8 mouse cellular contexts compared by ENCODE assay signal in genomic region chr2:158359757-158360620, GRCm38 (mm10). TPM values are rescaled to one million over a fixed set of nuclear protein-coding genes. Genes with fewer than 3 reads are reported as not detected.
DNase-seq lines count a peak whose midpoint lies in the region; ATAC-seq and TF ChIP-seq lines count a peak whose summit lies in the region.

No protein-coding gene starts in this region.

- peaks cover 28% of the 10 kb centered on the region for H3K36me3 ChIP-seq in embryonic facial prominence, embryonic 11.5 days (replicated peaks; ENCODE audit: control insufficient read depth, insufficient read depth, low read depth, low read length)
- H3K36me3 ChIP-seq in intestine, postnatal 0 days (ENCODE audit: control insufficient read depth, insufficient read depth): peaks cover 43% of the 10 kb centered on the region
- peaks cover 53% of the 10 kb centered on the region for H3K36me3 ChIP-seq in midbrain, embryonic 14.5 days (ENCODE audit: control insufficient read depth, insufficient read depth, low read length)

- no peaks in the 10 kb centered on the region for H3K9me3 ChIP-seq in embryonic facial prominence, embryonic 11.5 days (replicated peaks; ENCODE audit: control insufficient read depth, low read length)
- H3K9me3 ChIP-seq in intestine, postnatal 0 days (ENCODE audit: control insufficient read depth): no peaks in the 10 kb centered on the region
- no peaks in the 10 kb centered on the region for H3K9me3 ChIP-seq in midbrain, embryonic 14.5 days (ENCODE audit: control insufficient read depth, low read length)

- no peak for TF ChIP-seq CTCF in intestine, postnatal 0 days (IDR thresholded peaks at IDR 0.05; ENCODE audit: low read depth)

- H3K27ac ChIP-seq in embryonic facial prominence, embryonic 11.5 days (replicated peaks; ENCODE audit: low read depth, low read length): no peak overlapping the region; the same call in 1 of the 2 replicates
- H3K27ac ChIP-seq in intestine, postnatal 0 days (ENCODE audit: low read depth, low read length): no peak overlapping the region; the same call in 1 of the 2 replicates
- no peak overlapping the region for H3K27ac ChIP-seq in midbrain, embryonic 14.5 days (replicated peaks; ENCODE audit: low read depth, low read length)

- peak overlapping the region; percentile 97 for H3K9ac ChIP-seq in embryonic facial prominence, embryonic 11.5 days (replicated peaks; ENCODE audit: low read length)
- H3K9ac ChIP-seq in intestine, postnatal 0 days (ENCODE audit: low read depth, low read length): peak overlapping the region; percentile 69
- H3K9ac ChIP-seq in midbrain, embryonic 14.5 days (replicated peaks; ENCODE audit: low read length): peak overlapping the region; percentile 82

- peak overlapping the region; percentile 75 for H3K4me2 ChIP-seq in embryonic facial prominence, embryonic 11.5 days (ENCODE audit: low read depth, low read length)
- peak overlapping the region; percentile 80 for H3K4me2 ChIP-seq in intestine, postnatal 0 days (replicated peaks; ENCODE audit: low read depth)
- H3K4me2 ChIP-seq in midbrain, embryonic 14.5 days (ENCODE audit: low read length): peak overlapping the region; percentile 74

- H3K27me3 ChIP-seq in embryonic facial prominence, embryonic 11.5 days (ENCODE audit: control insufficient read depth, insufficient read depth, low read length): no peaks in the 10 kb centered on the region
- no peaks in the 10 kb centered on the region for H3K27me3 ChIP-seq in intestine, postnatal 0 days (replicated peaks; ENCODE audit: control insufficient read depth, insufficient read depth, low read length)
- no peaks in the 10 kb centered on the region for H3K27me3 ChIP-seq in midbrain, embryonic 14.5 days (ENCODE audit: control insufficient read depth, insufficient read depth, low read length)

- WGBS in embryonic facial prominence, embryonic 11.5 days: 70% methylated on average over 12 of the region's 12 CpGs
- 37% methylated on average over 12 of the region's 12 CpGs for WGBS in intestine, postnatal 0 days
- WGBS in midbrain, embryonic 14.5 days: 72% methylated on average over 12 of the region's 12 CpGs

- ATAC-seq in embryonic facial prominence, embryonic 11.5 days (replicated peaks; ENCODE audit: insufficient number of reproducible peaks, low FRiP score, low TSS enrichment, low read depth): no peak
- ATAC-seq in intestine, postnatal 0 days: no peak
- no peak for ATAC-seq in midbrain, embryonic 14.5 days (ENCODE audit: low FRiP score, low TSS enrichment)

- peak; percentile 45 for DNase-seq in kidney, adult 11 months
- no peak for DNase-seq in kidney, postnatal 4 days
- no peak for DNase-seq in embryonic facial prominence, embryonic 11.5 days (ENCODE audit: low spot score)
- DNase-seq in midbrain, embryonic 14.5 days: no peak
- DNase-seq in B cell, adult 2 months: no peak
- DNase-seq in frontal cortex, postnatal 10 days (ENCODE audit: low spot score in 2 of 2): no peak
- no peak for DNase-seq in cerebellum, postnatal 14 days

- peaks cover 3% of the 10 kb centered on the region; the same call in 1 of the 2 replicates for H3K4me1 ChIP-seq in embryonic facial prominence, embryonic 11.5 days (ENCODE audit: control insufficient read depth, insufficient read depth, low read length)
- no peaks in the 10 kb centered on the region for H3K4me1 ChIP-seq in intestine, postnatal 0 days (replicated peaks; ENCODE audit: control insufficient read depth, insufficient read depth, low read length)
- 0 out of 2 replicates have a peak, but pooled peaks cover 7% of the 10 kb centered on the region for H3K4me1 ChIP-seq in midbrain, embryonic 14.5 days (ENCODE audit: control insufficient read depth, insufficient read depth, low read length)

- peak overlapping the region; percentile 87 for H3K4me3 ChIP-seq in embryonic facial prominence, embryonic 11.5 days (ENCODE audit: low read depth, low read length)
- peak overlapping the region; percentile 52 for H3K4me3 ChIP-seq in intestine, postnatal 0 days (ENCODE audit: low read depth, low read length)
- peak overlapping the region; percentile 75 for H3K4me3 ChIP-seq in midbrain, embryonic 14.5 days (replicated peaks; ENCODE audit: low read depth, low read length)

RNA-seq across cellular contexts. Expression of gene Snhg11, which starts 15.4 kb away (rescaled TPM):
- polyA plus RNA-seq in embryonic facial prominence, embryonic 11.5 days (2014; fragmentation: Nextera tagmentation; extraction: Ambion mirVana): 6.9 and 8.0 TPM in 2 replicates
- polyA plus RNA-seq in intestine, postnatal 0 days (2015; fragmentation: Nextera tagmentation; extraction: Ambion mirVana): 1.9 and 3.0 TPM in 2 replicates
- polyA plus RNA-seq in midbrain, embryonic 14.5 days (2014; fragmentation: Nextera tagmentation; extraction: Ambion mirVana): 225 and 337 TPM in 2 replicates

RNA-seq across cellular contexts. Expression of gene Ralgapb, which starts 49.7 kb away (rescaled TPM):
- polyA plus RNA-seq in embryonic facial prominence, embryonic 11.5 days (2014; fragmentation: Nextera tagmentation; extraction: Ambion mirVana): 20.4 and 20.6 TPM in 2 replicates
- polyA plus RNA-seq in intestine, postnatal 0 days (2015; fragmentation: Nextera tagmentation; extraction: Ambion mirVana): 11.5 and 11.6 TPM in 2 replicates
- polyA plus RNA-seq in midbrain, embryonic 14.5 days (2014; fragmentation: Nextera tagmentation; extraction: Ambion mirVana): 31.4 and 32.6 TPM in 2 replicates

RNA-seq across cellular contexts. Expression of gene Lbp, which starts 53.7 kb away (rescaled TPM):
- 3.8 and 4.6 TPM in 2 replicates for polyA plus RNA-seq in embryonic facial prominence, embryonic 11.5 days (2014; fragmentation: Nextera tagmentation; extraction: Ambion mirVana)
- 4.9 and 6.2 TPM in 2 replicates for polyA plus RNA-seq in intestine, postnatal 0 days (2015; fragmentation: Nextera tagmentation; extraction: Ambion mirVana)
- 1.2 and 2.2 TPM in 2 replicates for polyA plus RNA-seq in midbrain, embryonic 14.5 days (2014; fragmentation: Nextera tagmentation; extraction: Ambion mirVana)

Comparison
In these comparisons a context has a peak if more than half of its experiments do, and no peak if none do; other contexts are left out.
1. RNA of gene Snhg11, which starts 15.4 kb away (polyA plus RNA-seq): 225 to 337 TPM in midbrain, embryonic 14.5 days; 6.9 to 8.0 TPM in embryonic facial prominence, embryonic 11.5 days and 1.9 to 3.0 TPM in intestine, postnatal 0 days; every median in the first group is over 10 times any median in the second.
2. Peak in every context shown above with its lines, with median percentiles within 50 percentile points of each other: H3K4me2 ChIP-seq, H3K4me3 ChIP-seq and H3K9ac ChIP-seq.